Mouse (Mus musculus): ENCODE results near the gene Agpat4.

Agpat4 gene

DNA sequence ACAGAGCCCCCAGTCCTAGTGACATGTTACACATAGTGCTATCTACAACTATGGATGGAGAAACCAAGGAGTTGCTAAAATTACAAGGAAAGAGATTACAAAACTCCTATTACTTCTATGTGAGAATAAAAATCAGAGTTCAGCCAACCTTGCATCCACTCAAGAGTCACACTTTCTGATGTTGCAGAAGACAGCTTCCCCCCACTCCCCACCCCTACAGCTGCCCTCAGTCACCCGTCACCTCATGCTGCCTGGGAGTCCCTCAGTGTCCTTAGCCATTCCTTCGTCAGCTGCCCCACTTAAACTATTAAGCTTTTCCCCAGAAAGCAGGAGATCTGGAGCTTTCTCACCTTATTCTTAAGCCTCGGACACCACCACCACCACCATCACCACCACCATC is 145.8 kb downstream of the Agpat4 start:
- no peak for DNase-seq (ENCODE audit: extremely low read depth, insufficient read length, low spot score)

DNA sequence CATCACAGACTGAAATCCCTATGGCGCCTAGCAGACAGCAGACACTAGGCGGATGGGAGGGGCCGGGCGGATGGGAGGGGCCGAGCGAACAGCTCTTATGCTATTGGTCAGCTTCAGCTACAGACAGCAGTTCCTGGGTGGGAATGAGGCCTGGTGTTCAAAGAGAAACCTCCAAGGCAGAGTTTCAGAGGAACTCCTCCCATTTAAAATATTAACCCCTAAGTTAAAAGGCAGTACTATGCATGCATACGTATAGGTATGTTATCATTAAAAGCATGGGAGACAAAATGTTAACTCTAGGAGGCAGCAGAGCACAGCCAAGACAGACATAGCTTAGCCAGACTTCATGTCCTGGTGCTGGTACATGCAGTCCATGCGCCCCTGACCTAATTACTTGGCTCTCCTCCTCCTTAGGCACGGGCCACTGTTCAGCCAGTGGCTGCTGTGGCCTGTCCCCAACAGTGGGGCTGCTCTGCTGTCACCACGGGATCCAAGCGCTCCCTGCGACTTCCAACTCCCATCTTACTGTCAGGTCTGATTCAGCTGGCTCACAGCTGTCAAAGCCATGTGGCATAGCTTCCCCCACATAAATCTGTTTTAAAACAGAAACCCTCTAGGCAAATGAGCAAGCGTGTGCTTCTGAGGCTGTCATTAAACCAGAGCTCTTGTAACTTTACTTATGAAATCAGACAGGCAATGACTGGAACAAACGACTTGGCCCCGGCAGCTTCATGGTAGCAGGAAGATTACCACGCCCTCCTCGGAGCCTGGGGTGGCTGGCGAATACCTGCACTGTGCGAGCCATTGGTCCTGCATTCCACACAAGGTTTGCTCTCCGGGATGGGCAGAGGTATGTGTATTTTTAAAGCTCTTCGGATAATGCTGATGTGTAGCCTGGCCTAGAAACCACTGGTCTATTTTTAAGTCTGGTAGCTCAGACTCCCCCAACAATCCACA is 147.7 kb downstream of the Agpat4 start:
- DNase-seq (ENCODE audit: extremely low read depth, insufficient read length, low spot score): no peak

DNA sequence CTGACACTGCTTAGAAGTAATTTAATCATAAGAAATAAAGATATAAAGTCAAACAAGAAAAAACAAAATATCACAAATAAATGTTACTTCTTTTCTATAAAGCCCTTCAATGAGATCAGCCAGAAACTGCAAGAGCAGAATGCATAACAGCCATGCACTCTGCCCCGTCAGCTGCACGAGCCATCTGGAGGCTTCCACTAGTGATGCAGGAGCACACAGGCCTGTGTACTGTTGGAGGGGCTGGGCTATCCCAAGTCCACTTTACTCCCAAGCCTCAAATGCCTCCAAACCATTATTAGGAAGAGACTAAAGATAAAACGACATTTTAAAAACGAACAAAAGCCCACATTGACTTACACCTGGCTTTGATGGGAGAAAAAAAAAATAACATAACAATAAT is 149.6 kb downstream of the Agpat4 start:
- DNase-seq (ENCODE audit: extremely low read depth, insufficient read length, low spot score): no peak

DNA sequence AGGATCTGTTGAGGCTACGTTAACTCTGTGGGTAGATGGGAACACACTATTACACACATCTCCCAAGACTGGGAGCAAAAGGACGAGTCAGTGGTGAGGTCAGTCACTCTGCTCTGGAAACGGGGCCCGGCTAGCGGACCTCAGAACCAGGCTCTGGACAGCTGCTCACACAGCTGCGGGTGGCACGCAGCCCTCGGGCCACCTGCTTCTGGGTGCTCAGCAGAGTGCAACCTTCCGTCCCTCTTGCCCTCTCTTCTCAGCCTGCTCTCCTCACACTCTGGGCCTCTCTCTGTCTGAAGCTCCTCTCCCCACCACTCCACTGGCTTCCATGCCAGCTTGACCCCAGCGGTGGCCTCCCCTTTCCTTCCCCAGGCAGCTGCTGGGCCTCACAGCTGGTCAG is 150.0 kb downstream of the Agpat4 start:
- DNase-seq (ENCODE audit: extremely low read depth, insufficient read length, low spot score): no peak

Measured in 3134 (cell line).